Mouse (Mus musculus) kidney, postnatal 25 days (tissue): Measurements from ENCODE around the gene Gm10322.
A peak's percentile ranks its signal among the peaks of the same experiment; 100 is the strongest.

Source experiments
- DNase-seq, 2 experiments: peaks; one replicate each; pipeline ENCODE4 v3.0.0; 2021; ENCODE audit warnings: mixed read lengths in 2 of 2

The Gm10322 gene

GRCm38 (mm10) chr10:59615981-59616520 lies at the start of gene Gm10322:
Gene Gm10322 (plus strand): TSS chr10:59616063.
- DNase-seq = peak; percentile 77 to 90

- no peak for DNase-seq
These were observed 48.9 kb upstream of the Gm10322 start for GRCm38 (mm10) chr10:59566968-59567367.

GRCm38 (mm10) chr10:59568665-59569480 lies 47.0 kb upstream of the Gm10322 start:
- DNase-seq = no peak

GRCm38 (mm10) chr10:59569481-59569869 lies 46.4 kb upstream of the Gm10322 start:
- no peak for DNase-seq

- DNase-seq = no peak
These were observed 45.5 kb upstream of the Gm10322 start for GRCm38 (mm10) chr10:59570360-59570759.

- DNase-seq = no peak
These were observed 45.1 kb upstream of the Gm10322 start for GRCm38 (mm10) chr10:59570780-59571179.

GRCm38 (mm10) chr10:59571273-59571672 lies 44.6 kb upstream of the Gm10322 start:
- no peak for DNase-seq

- DNase-seq = no peak
These were observed 43.9 kb upstream of the Gm10322 start for GRCm38 (mm10) chr10:59571964-59572363.

- DNase-seq = no peak
These were observed 39.6 kb upstream of the Gm10322 start for GRCm38 (mm10) chr10:59576305-59576704.

- peak; percentile 51 to 65 for DNase-seq
These were observed 37.7 kb upstream of the Gm10322 start for GRCm38 (mm10) chr10:59577871-59578801.

GRCm38 (mm10) chr10:59579645-59580044 lies 36.2 kb upstream of the Gm10322 start:
- no peak for DNase-seq

GRCm38 (mm10) chr10:59580593-59581149 lies 35.2 kb upstream of the Gm10322 start:
- no peak for DNase-seq

GRCm38 (mm10) chr10:59581826-59582543 lies 33.9 kb upstream of the Gm10322 start:
- DNase-seq = no peak

- DNase-seq = no peak
These were observed 30.2 kb upstream of the Gm10322 start for GRCm38 (mm10) chr10:59585621-59586020.

- no peak for DNase-seq
These were observed 29.0 kb upstream of the Gm10322 start for GRCm38 (mm10) chr10:59586821-59587220.

- no peak for DNase-seq
These were observed 27.7 kb upstream of the Gm10322 start for GRCm38 (mm10) chr10:59588135-59588534.

GRCm38 (mm10) chr10:59589420-59589819 lies 26.4 kb upstream of the Gm10322 start:
- no peak for DNase-seq

GRCm38 (mm10) chr10:59589856-59590255 lies 26.0 kb upstream of the Gm10322 start:
- no peak for DNase-seq

- DNase-seq = no peak
These were observed 25.3 kb upstream of the Gm10322 start for GRCm38 (mm10) chr10:59590606-59591005.

GRCm38 (mm10) chr10:59593826-59594570 lies 21.9 kb upstream of the Gm10322 start:
- peak; percentile 61 to 76 for DNase-seq

- DNase-seq = no peak
These were observed 15.3 kb upstream of the Gm10322 start for GRCm38 (mm10) chr10:59600516-59600915.

- no peak for DNase-seq
These were observed 13.8 kb upstream of the Gm10322 start for GRCm38 (mm10) chr10:59602043-59602442.
